Mouse (Mus musculus): ENCODE data around the gene Adgrv1.
A peak's percentile ranks its signal among the peaks of the same experiment; 100 is the strongest.
"Not testable (repeated sequence)": the region's sequence is repeated elsewhere in the genome, so short reads cannot be mapped to it uniquely, and the experiment has no call there.

The Adgrv1 gene

DNA sequence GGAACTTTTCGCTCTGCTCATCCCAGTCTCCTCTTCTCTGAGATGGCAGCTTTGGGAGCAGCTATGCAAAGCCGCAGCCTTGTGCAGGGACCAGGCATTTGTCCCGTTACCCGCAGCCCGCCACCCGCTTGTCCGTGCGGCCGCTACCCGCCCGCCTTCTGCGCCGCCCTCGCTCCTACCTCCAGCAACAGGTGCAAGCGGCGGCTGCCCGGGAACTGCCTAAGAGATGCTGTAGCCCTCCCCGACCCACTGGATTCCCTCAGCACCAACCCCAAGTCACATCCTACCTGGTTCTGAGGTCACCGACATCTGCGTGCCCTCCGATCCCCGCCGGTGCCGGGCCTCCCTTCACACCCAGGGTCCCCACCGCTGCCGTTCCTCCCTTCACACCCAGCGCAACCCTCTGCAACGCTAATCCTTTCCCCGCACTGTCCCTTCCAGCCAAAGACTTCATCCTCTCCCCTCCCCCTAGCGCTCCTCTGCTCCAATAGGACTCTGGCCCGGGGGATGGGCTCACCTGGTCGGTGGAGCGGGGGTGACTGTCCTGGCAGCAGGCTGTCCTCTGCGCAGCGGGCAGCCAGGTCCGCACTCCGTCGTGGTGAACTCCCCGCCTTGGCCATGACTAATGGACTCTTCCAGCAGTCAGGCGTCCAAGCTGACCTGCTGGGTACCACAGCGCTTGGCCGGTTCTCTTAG lies at the start of gene Adgrv1:
Gene Adgrv1 (minus strand): TSS at position 435 of the 696 bp plus-strand sequence.
- peak; percentile 60 for DNase-seq

DNA sequence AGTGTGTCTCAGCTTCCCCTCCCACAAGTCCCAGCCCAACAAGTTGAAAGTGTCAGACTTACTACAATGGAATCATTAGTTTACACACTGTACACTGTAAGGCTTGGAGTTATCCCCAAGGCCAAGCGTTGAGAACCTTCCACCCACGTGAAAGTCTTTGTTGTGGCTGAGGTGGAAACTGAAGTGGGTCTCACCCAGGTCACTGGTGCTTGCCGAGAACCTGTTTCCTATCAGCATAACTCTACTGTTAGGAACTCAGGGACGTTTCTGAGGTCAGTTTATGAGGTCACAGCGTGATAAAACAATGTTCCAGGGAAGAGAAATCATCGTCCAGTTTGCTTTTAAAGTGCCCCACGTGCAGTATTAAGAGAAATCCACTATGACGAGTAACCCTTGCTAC lies 42.4 kb upstream of the Adgrv1 start:
- DNase-seq: no peak

DNA sequence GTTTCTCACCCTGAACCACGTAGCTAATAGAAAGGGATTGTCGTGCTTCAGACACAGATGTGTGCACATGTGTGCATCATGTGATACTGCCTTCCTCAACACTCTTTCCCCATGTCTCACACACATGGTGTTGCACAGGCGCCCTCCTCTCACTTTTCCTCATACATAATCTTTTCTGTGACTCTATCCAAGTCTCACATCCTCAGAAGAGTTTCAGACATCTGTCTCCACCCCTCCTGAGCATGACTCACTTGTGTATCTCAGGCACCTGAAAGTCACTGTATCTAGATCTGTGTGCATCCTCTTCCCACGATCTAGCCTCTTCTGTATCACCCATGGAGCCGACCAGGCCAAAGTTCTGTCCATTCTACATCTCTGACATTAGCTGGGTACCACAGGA lies 34.8 kb upstream of the Adgrv1 start:
- DNase-seq: no peak

DNA sequence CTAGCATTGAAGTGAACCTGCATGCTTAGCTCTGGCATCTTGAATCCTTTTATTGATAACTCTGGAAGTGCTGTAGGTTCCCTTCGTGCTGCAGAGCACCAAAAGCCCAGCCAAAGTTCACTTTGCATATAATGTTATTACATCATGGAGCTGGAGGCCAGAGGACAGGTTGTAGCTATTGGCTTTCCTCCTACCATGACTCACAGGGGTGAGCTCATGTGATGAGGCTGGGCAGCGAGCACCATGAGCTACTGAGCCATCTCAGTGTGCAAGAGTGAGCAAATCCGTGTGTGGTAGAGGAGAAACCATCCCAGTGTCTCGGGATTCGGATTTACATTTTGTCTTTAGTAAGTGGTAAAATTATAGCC lies 31.4 kb upstream of the Adgrv1 start:
- DNase-seq: no peak

DNA sequence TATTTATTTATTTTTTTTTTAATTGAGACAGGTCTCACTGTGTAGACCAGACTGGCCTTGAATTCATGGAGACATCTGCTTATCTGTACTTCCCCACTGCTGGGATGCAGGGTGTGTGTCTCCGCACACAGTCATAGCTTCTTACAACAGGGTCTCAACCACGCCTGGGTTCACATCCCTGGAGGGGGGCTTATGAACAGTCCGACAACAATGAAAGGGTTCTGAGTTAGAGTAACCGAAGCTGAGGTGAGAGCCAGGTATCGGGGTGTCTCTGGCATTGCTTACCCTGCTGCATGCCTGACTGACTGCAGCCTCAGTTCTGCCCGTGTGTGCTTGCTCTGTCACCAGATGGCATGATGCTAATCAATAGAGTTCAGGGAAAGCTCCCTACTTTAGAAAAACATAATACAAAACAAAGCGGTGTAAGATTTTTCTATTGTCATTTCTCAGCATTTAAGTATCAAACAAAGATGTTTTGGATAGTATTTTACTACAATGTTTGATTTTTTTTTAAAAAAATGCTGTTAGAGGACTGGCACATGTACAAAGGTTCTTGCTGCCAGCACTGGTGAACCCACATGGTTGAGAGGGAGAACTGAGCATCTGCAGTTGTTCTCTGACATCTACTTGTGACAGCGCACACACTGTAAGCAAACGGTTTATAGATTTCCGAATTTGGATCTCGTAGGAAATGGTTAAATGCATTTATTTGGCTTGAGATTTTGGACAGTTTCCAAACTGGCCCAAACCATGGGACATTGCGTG lies 30.8 kb upstream of the Adgrv1 start:
- DNase-seq: no peak

DNA sequence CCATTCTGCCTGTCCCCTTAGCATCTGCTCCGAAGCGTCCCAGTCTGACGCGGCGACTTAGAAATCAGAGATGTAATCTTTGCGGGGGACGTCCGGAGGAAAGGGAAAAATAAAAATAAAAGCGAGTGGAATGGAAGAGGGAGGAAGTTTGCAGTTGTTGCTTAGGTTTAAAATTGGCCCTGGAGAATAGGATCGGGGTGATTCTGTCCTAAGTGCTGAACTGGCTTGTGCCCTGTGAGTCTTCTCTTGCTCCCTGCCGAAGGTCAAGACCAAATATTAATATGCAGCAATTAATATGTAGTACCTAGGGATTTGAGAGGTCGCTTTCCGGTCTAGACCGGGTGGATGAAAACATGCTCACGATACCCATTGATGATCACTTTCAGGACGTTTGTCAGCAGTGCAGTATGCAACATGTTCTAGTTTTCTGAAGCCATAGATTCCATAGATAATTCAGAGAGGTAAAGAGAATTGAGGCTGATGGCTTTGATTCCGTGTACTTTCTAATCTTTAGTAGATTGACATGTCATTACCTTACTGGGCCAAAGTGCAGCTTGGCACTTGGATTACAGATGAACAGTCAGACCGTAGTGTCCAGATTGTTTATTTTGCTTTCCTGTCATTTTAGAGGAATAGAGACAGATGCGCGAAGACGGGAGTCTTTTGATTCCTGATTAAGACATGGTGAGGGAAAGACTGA lies 25.2 kb upstream of the Adgrv1 start:
- no peak for DNase-seq

DNA sequence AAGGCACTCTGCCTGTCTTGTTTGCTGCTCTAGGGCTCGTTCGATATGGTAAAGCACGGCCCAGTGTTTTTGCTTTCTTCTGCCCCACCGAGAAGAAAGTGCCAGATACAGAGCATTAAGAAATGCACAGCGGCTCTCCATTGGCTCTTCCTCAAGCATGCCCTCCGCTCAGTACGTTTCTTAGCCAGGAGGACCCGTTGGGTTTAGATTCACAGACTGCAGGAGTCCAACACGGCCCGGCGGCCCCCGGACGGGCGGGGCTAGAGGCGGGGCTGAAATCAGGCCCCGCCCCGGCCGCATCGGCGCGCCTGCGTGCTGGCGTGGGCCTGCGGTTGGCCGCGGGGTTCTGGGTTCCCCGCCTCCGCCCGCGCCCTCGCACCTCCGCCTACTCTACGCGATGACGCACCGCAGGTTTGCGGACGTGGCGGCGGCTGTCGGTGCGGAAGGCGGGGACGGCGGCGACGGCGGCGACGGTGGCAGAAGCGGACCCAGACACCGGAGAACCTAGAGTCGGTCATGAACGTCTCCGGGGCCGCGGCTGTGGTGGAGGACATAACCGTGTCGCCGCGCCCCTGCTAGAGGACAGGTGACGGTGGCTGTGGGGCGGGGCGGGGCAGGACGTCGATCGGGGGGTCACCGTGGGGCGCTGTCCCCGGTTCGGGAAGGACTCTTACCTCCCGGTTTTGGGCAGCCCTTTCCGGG lies 24.5 kb upstream of the Adgrv1 start, which contains the start of gene Lysmd3:
Gene Lysmd3 (plus strand): TSS at position 313 of the 702 bp plus-strand sequence.
- peak; percentile 93 for DNase-seq

DNA sequence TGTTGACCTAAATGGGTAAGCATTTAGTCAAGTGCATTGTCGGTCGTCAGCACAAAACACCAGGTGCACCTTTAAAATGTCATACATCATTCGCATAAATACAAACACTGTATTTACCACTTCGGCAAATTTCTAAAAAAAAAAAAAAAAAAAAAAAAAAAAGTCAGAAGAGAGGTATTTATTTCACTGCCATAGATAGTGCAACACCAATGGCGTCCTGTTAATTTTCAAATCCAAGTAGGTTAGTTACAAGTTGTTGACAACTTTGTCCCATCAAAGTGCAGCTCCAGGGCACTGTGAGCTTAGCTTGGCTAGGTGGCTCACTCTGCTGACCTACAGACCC lies 24.0 kb upstream of the Adgrv1 start:
- no peak for DNase-seq

DNA sequence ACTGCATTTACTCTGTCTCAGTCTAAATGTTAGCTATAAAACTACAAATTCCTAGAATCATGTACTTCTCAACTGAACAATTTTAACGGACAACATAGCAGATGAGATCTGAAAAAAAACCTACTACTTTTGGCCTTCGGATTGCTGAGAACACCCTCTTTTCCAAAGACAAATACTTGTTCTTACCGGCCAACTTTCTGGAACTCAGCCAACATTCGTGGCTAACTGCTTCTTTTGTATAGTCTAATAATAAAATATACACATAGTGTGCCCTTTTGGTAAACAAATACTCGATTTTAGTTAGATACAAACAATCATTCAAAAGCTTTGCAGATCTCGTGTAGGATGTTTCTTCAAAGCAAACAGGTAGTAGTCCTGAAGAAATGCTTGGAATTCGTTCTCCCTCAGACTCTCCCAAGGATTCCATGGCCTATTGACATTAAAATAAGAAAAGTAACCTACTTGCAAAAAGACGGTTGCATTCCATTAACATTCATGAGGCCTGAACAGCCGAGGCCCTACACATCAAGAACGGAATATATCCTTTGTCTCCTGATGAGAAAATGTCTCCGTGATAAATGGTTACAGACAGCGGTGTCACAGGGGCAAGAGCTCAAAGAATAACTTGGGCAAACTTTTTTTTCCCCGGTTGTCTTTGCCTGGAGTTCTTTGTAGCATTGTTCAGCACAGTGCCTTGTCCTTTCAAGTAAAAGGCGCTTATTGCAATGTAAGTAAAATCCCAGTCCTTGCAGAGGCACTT lies 23.3 kb upstream of the Adgrv1 start:
- no peak for DNase-seq

DNA sequence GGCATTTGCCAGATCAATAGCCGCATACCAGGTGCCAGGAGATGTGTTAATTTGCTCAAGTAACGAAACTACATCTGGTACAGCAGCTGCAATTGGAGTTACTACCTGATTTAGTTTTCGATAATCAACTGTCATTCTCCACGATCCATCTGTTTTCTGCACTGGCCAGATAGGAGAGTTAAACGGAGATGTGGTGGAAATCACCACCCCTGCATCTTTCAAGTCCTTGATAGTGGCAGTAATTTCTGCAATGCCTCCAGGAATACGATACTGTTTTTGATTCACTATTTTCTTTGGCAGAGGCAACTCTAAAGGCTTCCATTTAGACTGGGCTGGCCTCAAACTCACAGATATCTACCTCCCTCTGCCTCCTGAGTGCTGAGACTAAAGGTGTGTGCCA lies 17.4 kb upstream of the Adgrv1 start:
- DNase-seq: not testable (repeated sequence)

DNA sequence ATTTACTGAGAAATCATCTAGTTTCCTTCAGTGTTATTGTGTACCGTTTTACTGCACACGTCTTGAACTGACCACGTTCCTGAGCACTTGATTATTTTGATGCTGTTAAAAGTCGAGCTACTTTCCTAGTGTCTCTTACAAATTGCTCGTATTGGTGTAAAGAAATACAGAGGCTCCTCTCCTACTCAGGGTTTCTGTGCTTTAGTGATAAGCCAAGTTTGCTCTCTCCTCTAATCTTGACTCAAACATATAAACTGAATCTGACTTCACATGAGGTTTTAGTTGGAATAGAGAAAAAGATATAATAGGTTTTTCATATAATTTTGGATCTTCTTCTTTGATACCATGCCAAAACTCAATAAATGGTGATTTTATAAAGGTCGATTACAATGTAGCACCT lies 13.4 kb upstream of the Adgrv1 start:
- no peak for DNase-seq

DNA sequence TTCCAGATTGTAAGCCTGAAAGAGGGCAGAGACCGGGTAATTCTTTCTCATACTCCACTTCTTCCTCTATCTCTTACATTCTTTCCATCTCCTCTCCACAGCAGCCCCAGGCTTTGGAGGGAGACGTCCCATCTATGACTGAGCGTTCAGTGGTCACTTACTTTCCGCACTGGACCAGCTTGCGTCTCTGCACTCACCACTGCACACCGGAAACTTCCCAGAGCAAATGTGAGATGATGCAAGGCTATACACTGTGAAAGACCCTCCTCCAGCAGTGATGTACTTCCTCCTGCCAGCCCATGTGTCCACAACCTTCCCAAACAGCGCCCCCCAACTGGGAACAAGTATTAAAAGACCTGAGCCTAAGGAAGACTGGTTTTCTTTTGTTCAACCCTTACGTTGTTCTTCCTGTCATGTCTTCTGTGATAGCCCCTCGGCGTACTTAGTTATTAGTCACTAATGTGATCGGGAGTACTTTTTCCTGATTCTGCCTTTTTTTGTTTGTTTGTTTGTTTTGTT lies 11.2 kb upstream of the Adgrv1 start:
- DNase-seq: no peak

DNA sequence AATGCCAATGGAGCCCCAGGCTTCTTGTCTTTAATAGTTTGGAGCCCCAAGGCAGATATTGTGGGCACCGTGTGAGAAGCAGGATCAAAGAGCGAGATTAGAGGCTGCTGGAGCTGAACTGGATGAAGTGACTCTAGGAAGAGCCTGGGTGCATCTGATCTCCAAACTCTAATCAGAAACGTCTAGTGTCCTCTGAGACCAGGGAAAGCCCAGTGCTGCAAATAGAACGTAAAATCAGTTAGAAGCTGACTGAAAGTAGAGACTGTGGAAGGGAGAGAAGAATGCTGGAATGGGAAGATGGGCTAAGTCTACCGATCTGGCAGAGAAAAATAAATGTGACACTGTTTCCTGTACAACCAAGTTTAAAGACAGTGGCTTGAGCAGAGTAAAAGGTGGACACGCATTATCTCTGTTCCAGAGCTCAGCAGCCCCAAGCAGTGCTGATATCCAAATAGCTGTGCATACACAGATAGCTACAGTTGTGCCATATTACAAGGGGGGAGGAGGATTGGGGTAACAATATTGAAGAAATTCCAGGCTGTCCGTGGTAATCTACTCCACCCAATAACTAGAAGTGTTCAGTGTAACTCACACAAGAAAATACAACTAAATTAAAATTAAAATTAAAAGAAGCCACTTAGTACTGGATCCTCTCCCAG lies 9.7 kb upstream of the Adgrv1 start:
- DNase-seq: no peak

DNA sequence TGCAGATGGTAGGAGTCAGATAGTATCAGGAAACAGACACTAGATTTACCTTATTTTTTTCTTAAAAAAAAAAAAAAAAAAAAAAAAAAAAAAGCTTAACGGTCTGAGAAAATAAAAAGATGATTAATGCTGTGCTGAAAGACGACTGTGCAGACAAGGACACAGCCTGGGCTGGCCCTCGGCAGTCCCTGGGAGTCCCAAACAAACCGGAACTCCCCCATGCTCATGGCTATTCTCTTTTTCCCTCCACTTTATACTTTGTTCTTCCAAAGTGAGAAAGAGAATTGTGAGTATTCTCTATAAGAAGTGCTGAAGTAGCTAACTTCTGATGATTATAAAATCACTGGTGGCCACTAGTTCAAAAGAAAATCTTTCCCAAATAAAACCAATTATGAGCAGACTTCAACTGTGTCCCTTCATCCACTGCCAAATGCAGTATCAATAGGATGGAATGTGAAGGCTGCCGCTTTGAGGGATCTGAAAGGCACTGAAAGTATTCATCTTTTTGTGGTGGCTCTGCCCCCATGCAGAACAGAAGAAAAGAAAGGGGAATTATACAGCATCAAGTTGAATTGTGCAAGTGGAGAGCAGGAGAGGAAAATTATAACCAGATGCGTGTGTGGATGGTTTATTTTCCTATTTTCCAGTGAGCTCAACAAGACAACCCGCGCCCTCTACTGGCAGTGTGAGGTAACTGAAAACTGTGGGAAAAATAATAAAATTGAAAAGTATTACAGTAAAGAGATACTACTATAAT lies 8.5 kb upstream of the Adgrv1 start:
- peak; percentile 76 for DNase-seq

DNA sequence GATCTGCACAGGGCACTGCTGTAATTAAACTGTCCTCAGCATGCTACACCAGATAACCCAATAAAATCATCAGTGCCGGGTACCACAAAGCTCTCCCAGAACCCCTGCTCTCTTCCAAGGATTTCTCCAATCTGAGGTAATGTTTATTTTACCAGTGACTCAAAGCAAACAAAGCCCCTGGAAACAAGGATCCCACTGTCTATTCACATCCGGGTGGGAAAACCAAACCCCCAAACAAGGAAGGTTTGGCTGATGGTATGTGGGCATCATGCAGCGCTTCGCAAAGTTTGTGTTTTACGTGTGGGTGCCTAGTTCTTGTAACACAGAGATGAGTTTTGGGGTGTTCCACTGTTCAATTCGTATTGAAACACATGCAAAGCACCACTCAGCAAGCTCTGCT lies 7.9 kb upstream of the Adgrv1 start:
- DNase-seq: no peak

DNA sequence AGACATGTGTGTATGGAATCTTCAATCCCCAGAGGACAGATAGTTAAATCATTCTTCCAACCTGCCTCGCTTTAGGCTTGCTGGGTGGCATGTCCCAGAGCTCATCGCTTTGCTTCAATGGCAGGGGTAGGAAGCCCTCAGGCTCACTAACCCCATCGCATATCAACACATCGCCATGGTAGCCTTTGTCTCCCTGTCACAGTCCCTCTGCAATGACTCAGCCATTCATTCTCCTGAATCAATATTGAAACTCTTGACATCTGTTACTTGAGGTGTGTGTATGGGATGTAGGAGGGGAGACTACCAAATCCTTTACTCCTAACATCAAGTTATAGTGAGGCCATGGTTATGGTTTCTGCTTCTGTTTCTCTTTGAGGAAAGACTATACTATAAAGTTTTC lies 6.7 kb upstream of the Adgrv1 start:
- DNase-seq: no peak

DNA sequence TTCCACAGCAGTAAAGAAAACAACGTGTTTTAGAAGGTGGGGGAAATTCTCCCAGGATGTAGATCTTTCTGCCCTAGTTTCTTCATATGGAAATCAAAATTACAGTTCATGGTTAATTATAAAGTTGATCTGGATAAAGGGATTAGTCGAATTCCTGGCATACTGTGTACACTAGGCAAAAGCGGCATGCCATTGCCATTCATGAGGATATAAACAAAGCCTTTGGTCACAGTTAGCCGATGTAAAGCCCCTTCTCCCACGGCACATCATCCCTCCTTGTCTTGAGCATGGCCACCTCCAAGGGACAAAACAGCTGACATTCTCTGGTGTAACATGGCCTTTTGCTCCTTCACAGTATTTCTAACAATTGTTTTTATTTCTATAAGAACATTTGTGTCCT lies 2.4 kb downstream of the Adgrv1 start:
- no peak for DNase-seq

DNA sequence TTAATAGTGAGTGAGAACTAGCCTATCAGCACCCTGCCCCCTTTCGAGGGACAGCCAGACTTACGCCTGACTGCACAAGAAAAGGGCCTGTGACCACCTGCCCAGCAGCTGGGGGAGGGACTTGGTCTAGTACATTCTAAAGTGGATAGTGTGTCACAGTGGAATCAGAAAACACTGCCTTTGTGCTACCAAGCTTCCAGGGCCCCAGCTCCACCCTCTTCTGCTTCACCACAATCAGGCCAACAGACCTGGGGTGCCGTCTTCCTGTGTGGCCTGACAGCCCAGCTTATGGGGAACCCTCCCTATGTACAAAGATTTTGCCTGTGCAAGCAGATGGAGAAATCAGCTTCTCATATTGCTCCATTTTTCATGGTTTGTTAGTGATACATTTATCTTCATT lies 3.6 kb downstream of the Adgrv1 start:
- no peak for DNase-seq

DNA sequence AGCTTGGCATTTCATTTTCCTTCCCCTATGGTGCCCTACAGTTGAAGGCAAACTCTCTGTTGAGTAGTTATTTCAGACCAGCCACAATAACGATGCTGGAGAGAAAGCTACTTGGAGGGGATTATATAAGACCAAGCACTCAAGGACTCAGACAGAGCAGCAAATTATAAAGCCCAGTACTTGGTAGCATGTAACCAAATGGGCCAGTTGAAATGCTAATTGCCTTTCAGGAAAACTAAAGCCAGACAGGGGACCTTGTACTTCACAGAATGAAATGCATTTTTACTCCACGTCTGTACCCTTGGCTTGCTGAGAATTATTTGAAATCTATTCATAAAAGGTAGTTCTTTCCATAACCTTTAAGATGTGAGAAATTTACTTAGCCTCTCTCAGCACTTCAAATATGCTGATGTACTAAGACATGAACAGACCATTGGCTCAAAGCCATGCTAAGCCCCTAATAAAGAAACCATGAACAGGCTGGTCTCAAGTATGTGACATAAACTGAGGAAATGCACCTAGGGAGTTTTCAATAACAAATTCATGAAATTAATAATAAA lies 4.2 kb downstream of the Adgrv1 start:
- no peak for DNase-seq

DNA sequence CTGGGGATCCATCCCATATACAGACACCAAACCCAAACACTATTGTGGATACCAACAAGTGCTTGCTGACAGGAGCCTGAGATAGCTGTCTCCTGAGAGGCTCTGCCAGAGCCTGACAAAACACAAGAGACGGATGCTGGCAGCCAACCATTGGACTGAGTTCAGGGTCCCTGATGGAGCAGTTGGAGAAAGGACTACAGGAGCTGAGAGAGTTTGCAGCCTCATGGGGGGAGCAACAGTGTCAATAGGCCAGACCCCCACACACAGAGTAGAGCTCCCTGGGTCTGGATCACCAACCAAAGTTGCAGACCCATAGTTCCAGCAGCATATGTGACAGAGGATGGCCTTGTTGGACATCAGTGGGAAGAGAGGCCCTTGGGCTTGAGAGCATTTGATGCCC lies 5.1 kb downstream of the Adgrv1 start:
- not testable (repeated sequence) for DNase-seq

DNA sequence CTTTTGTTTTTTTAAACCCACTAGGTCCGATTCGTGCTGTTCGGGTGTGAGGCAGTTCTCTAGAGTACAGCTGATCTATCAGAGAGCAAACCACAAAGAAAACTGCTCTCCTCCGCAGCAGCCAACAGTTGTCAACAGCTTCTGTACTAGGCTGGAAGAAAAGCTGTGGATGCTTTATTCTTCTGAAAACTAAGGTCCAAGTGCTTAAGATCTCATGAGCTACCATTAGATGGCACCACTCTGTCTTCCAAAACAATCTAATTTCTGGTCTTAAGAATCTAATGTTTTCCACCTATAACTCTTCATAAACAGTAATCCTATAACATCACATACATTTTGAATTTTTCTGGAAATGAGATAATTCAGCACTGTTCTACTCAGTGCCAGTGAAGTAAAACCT lies 22.6 kb downstream of the Adgrv1 start:
- DNase-seq: no peak

Measured in right cerebral cortex, postnatal 4 days (tissue).